ENCODE assay signal across 21 mouse cellular contexts in genomic region chrX:36928791-36929190, GRCm38 (mm10).
"Had no signal": no experiment of that assay in that cellular context is flagged by ENCODE, and none has a peak within 500 bp of the region (broad histone marks: within the 10 kb centered on the region; RNA-seq: fewer than 3 reads in every experiment).

No protein-coding gene starts in this region.

- ATAC-seq: hindbrain, postnatal 0 days; intestine, embryonic 16.5 days; liver, embryonic 12.5 days had no signal

- H3K9ac ChIP-seq: heart, embryonic 12.5 days; hindbrain, embryonic 13.5 days; hindbrain, embryonic 15.5 days; limb, embryonic 13.5 days; limb, embryonic 15.5 days; liver, embryonic 12.5 days; liver, embryonic 14.5 days had no signal

- H3K4me1 ChIP-seq: heart, embryonic 10.5 days; heart, embryonic 12.5 days; hindbrain, embryonic 13.5 days; hindbrain, embryonic 15.5 days; limb, embryonic 13.5 days; limb, embryonic 15.5 days; liver, embryonic 12.5 days had no signal

- H3K4me2 ChIP-seq: heart, embryonic 12.5 days; hindbrain, embryonic 13.5 days; hindbrain, embryonic 15.5 days; limb, embryonic 13.5 days; limb, embryonic 15.5 days; liver, embryonic 12.5 days had no signal

- DNase-seq: gastrocnemius, postnatal 14 days; heart, postnatal 10 days; kidney, adult 11 months; kidney, adult 2 months; kidney, adult 9 months; kidney, postnatal 10 days; kidney, postnatal 36 days; layer of hippocampus, adult 9-11 months; layer of hippocampus, postnatal 36 days; left cerebral cortex, postnatal 4 days; lung, adult 18-20 months had no signal

- H3K27ac ChIP-seq: heart, embryonic 10.5 days; hindbrain, embryonic 13.5 days; hindbrain, embryonic 15.5 days; hindbrain, postnatal 0 days; limb, embryonic 13.5 days; limb, embryonic 15.5 days; liver, embryonic 12.5 days; liver, embryonic 14.5 days had no signal

- H3K4me3 ChIP-seq: heart, embryonic 10.5 days; heart, embryonic 12.5 days; hindbrain, embryonic 13.5 days; hindbrain, embryonic 15.5 days; limb, embryonic 13.5 days; limb, embryonic 15.5 days; liver, embryonic 12.5 days had no signal

- H3K9me3 ChIP-seq: heart, embryonic 10.5 days; heart, embryonic 12.5 days; hindbrain, embryonic 13.5 days; hindbrain, embryonic 15.5 days; limb, embryonic 13.5 days; limb, embryonic 15.5 days; liver, embryonic 12.5 days had no signal

- H3K27me3 ChIP-seq: heart, embryonic 12.5 days; hindbrain, embryonic 13.5 days; hindbrain, embryonic 15.5 days; limb, embryonic 13.5 days; limb, embryonic 15.5 days; liver, embryonic 12.5 days had no signal

- H3K36me3 ChIP-seq: heart, embryonic 10.5 days; hindbrain, embryonic 15.5 days; liver, embryonic 12.5 days had no signal
